Mouse (Mus musculus): ENCODE measurements around the gene Usp48. TPM values are rescaled to one million over a fixed set of nuclear protein-coding genes. Genes with fewer than 3 reads are reported as not detected.

The Usp48 gene
- 33.2 and 48.7 TPM in 2 replicates for polyA plus RNA-seq (2015; fragmentation: Nextera tagmentation; extraction: Ambion mirVana)

DNA sequence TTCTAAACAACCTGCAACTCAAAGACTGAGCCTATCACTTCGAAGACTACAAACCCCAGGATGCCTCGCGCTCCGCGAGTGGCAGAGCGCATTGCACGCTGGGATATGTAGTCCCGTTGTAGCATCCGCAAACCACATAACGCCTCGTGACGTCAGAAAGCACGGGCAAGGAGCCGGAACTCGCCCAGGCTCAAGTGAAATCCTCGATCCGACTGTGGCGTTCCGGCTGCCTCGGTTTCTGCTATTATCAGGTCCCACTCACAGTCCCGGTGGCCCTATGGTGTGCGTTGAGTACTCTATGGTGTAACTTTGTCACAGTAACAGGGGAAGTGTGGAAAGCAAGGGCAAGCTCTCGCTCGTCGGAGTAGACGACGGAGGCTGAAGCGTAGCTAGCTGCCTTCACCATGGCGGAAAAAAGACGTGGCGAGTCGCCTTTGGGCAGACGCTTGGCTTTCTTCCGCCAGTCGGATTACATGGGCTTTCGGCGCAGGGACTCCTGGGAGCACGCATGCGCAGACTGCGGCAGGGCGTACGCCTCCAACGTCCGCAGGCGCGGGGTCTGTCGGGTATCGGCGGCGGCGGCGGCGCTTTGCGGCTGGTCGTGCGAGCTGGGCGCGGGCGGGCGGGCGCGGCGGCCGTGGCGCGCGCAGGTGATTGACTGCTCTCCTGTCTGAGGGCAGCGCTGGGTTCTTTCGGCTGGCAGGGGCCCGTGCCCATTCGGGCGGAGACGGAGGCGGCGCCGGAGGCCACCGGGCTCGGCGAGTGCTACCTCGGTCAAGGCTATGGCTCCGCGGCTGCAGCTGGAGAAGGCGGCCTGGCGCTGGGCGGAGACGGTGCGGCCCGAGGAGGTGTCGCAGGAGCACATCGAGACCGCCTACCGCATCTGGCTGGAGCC lies at the start of gene Usp48:
Gene Usp48 (plus strand): TSS at position 155 of the 895 bp plus-strand sequence.

DNA sequence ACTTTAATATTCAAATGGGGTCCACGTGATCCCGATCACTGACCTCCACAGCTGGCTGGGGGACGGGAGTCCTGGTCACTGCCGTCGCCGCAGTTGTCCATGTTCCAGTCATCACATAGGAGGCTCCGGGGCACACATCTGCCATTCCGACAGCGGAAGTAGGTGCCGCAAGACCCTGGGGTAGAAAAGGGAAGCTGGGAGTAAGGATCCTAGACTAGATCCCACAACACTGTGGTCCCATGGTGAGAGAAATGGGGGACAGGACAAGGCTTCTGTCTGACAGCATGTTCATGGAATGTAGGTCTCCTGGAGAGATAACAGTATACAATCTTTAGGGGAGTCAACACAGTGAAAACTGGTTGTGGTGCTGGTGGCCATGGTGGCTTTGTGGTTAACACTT lies 19.1 kb upstream of the Usp48 start, which contains the start of gene Ldlrad2:
Gene Ldlrad2 (minus strand): TSS at position 101 of the 400 bp plus-strand sequence.

DNA sequence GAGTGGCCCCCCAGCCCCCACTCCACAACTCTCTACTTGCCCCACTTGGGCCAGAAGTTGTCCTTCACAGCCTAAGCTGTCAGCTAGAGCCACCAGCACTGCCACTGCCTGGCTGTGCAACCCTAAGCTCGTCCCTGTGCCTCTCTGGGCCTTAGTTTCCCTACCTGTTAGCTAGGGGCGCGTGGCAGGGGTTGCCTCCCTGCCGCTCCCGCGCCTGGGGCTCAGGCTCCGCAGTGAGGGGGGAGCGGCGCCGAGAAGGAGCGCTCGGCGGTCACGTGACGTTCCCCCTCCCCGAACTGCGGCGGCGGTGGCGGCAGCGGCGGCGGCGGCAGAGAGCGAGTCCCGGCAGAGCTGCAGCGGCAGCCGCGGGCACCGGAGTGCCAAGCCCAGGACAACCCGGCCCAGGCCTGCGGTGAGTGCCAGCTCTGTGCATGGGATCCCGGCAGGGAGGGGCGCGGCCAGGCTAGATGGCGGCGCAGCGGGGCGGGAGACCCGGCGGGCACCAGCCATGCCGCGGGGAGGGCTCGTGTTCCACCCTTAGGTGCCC lies 71.0 kb downstream of the Usp48 start, which contains the start of gene Rap1gap:
Gene Rap1gap (plus strand): TSS at position 294 of the 547 bp plus-strand sequence.

Other genes starting within 250 kb of the Usp48 start
- gene Cdc42, start 236.0 kb upstream of the Usp48 start, polyA plus RNA-seq (2015; fragmentation: Nextera tagmentation; extraction: Ambion mirVana), result 498 and 639 TPM in 2 replicates
- gene Cela3a, start 184.0 kb upstream of the Usp48 start, polyA plus RNA-seq (2015; fragmentation: Nextera tagmentation; extraction: Ambion mirVana), result not detected in 2 replicates
- not detected in 2 replicates for gene Cela3b, start 163.2 kb upstream of the Usp48 start, polyA plus RNA-seq (2015; fragmentation: Nextera tagmentation; extraction: Ambion mirVana)
- gene 1700013G24Rik, start 140.5 kb upstream of the Usp48 start, polyA plus RNA-seq (2015; fragmentation: Nextera tagmentation; extraction: Ambion mirVana), result not detected in 2 replicates
- gene Hspg2, start 125.0 kb upstream of the Usp48 start, polyA plus RNA-seq (2015; fragmentation: Nextera tagmentation; extraction: Ambion mirVana), result 20.1 and 25.4 TPM in 2 replicates
- 0.35 TPM in 1 of 2 replicates, not detected in the other for gene Ldlrad2, start 19.2 kb upstream of the Usp48 start, polyA plus RNA-seq (2015; fragmentation: Nextera tagmentation; extraction: Ambion mirVana)
- 45.6 and 96.2 TPM in 2 replicates for gene Rap1gap, start 71.0 kb downstream of the Usp48 start, polyA plus RNA-seq (2015; fragmentation: Nextera tagmentation; extraction: Ambion mirVana)
- gene Alpl, start 202.6 kb downstream of the Usp48 start, polyA plus RNA-seq (2015; fragmentation: Nextera tagmentation; extraction: Ambion mirVana), result 3.6 and 5.6 TPM in 2 replicates